Mouse (Mus musculus): ENCODE data around the gene Nacad.

The Nacad gene

GRCm38 (mm10) chr11:6603887-6604603, 1.8 kb downstream of the Nacad start:
- no peak for DNase-seq (ENCODE audit: low read depth)

- no peak for DNase-seq (ENCODE audit: low read depth)
Observed at GRCm38 (mm10) chr11:6603224-6603623, 2.6 kb downstream of the Nacad start.

- no peak for DNase-seq (ENCODE audit: low read depth)
Observed at GRCm38 (mm10) chr11:6602662-6603061, 3.2 kb downstream of the Nacad start.

GRCm38 (mm10) chr11:6601649-6602480, 4.0 kb downstream of the Nacad start:
- DNase-seq (ENCODE audit: low read depth), result no peak

GRCm38 (mm10) chr11:6600284-6600944, 5.4 kb downstream of the Nacad start:
- DNase-seq (ENCODE audit: low read depth), result no peak

GRCm38 (mm10) chr11:6599831-6600230, 6.0 kb downstream of the Nacad start:
- no peak for DNase-seq (ENCODE audit: low read depth)

GRCm38 (mm10) chr11:6599011-6599681, 6.7 kb downstream of the Nacad start:
- DNase-seq (ENCODE audit: low read depth), result no peak

GRCm38 (mm10) chr11:6598191-6598889, 7.5 kb downstream of the Nacad start:
- no peak for DNase-seq (ENCODE audit: low read depth)

GRCm38 (mm10) chr11:6597523-6597922, 8.3 kb downstream of the Nacad start:
- no peak for DNase-seq (ENCODE audit: low read depth)

GRCm38 (mm10) chr11:6596616-6597015, 9.2 kb downstream of the Nacad start:
- DNase-seq (ENCODE audit: low read depth), result no peak

GRCm38 (mm10) chr11:6596205-6596604, 9.6 kb downstream of the Nacad start:
- DNase-seq (ENCODE audit: low read depth), result no peak

- DNase-seq (ENCODE audit: low read depth), result peak; percentile 41
Observed at GRCm38 (mm10) chr11:6595339-6595738, 10.5 kb downstream of the Nacad start.

- DNase-seq (ENCODE audit: low read depth), result no peak
Observed at GRCm38 (mm10) chr11:6594845-6595244, 11.0 kb downstream of the Nacad start.

- DNase-seq (ENCODE audit: low read depth), result no peak
Observed at GRCm38 (mm10) chr11:6593406-6593805, 12.4 kb downstream of the Nacad start.

- DNase-seq (ENCODE audit: low read depth), result no peak
Observed at GRCm38 (mm10) chr11:6590933-6591675, 14.7 kb downstream of the Nacad start.

GRCm38 (mm10) chr11:6589838-6590237, 16.0 kb downstream of the Nacad start:
- DNase-seq (ENCODE audit: low read depth), result no peak

- no peak for DNase-seq (ENCODE audit: low read depth)
Observed at GRCm38 (mm10) chr11:6588295-6588694, 17.6 kb downstream of the Nacad start.

GRCm38 (mm10) chr11:6587249-6587940, 18.5 kb downstream of the Nacad start:
- DNase-seq (ENCODE audit: low read depth), result no peak

- DNase-seq (ENCODE audit: low read depth), result no peak
Observed at GRCm38 (mm10) chr11:6586660-6587059, 19.2 kb downstream of the Nacad start.

GRCm38 (mm10) chr11:6585748-6586147, 20.1 kb downstream of the Nacad start:
- DNase-seq (ENCODE audit: low read depth), result no peak
